Mouse (Mus musculus) neural tube, embryonic 14.5 days (tissue): ENCODE data around the gene P4ha1. TPM values are rescaled to one million over a fixed set of nuclear protein-coding genes. Genes with fewer than 3 reads are reported as not detected.

Experiments
- ATAC-seq: fragments of 200-750 bp; cut with Nextera tagmentation; 2 replicates; pipeline ENCODE4 v1.8.0; 2017; ENCODE audit warnings: low read depth, mild to moderate bottlenecking, moderate TSS enrichment, moderate library complexity
- H3K27ac ChIP-seq: fragments of 300-500 bp; sonication (generic); 2 replicates; pipeline ENCODE4 v1.5.1; 2014; ENCODE audit warnings: low read depth, mild to moderate bottlenecking, control low read depth, low read length, moderate library complexity, mixed read lengths
- H3K27me3 ChIP-seq: fragments of 300-500 bp; sonication (generic); 2 replicates; pipeline ENCODE4 v1.6.1; 2014; ENCODE audit warnings: low read length; ENCODE audit not compliant: control insufficient read depth, insufficient read depth
- H3K36me3 ChIP-seq: fragments of 300-500 bp; sonication (generic); 2 replicates; pipeline ENCODE4 v1.6.1; 2014; ENCODE audit warnings: low read length, mixed read lengths; ENCODE audit not compliant: control insufficient read depth, insufficient read depth
- H3K4me1 ChIP-seq: fragments of 300-500 bp; sonication (generic); 2 replicates; pipeline ENCODE4 v1.6.1; 2014; ENCODE audit warnings: low read length; ENCODE audit not compliant: control insufficient read depth, insufficient read depth
- H3K4me2 ChIP-seq: fragments of 300-500 bp; sonication (generic); 2 replicates; pipeline ENCODE4 v1.6.1; 2014; ENCODE audit warnings: mild to moderate bottlenecking, low read depth, low read length, control low read depth
- H3K4me3 ChIP-seq: fragments of 300-500 bp; sonication (generic); 2 replicates; pipeline ENCODE4 v1.5.1; 2014; ENCODE audit warnings: low read depth, low read length, control low read depth, mixed read lengths
- H3K9ac ChIP-seq: fragments of 300-500 bp; sonication (generic); replicated peaks from 2 replicates; pipeline ENCODE4 v1.6.1; 2014; ENCODE audit warnings: low read depth, mild to moderate bottlenecking, control low read depth, low read length, mixed read lengths
- H3K9me3 ChIP-seq: fragments of 300-500 bp; sonication (generic); 2 replicates; pipeline ENCODE4 v1.6.1; 2016; ENCODE audit warnings: low read length; ENCODE audit not compliant: control insufficient read depth
- WGBS: fragments of 180-500 bp; shearing (Covaris S2); extraction: QIAGEN DNeasy Blood & Tissue Kit; methylation state at CpG from one replicate; pipeline ENCODE4 v1.1.7; 2014; 5-methylcytosine and 5-hydroxymethylcytosine counted together
- polyA plus RNA-seq: library from polyadenylated mRNA; unstranded; fragments of >200 nt; fragmentation: Nextera tagmentation; extraction: Ambion mirVana; gene quantifications from 2 replicates; pipeline ENCODE4 v1.2.1, GENCODE M21; 2014

Gene P4ha1
- polyA plus RNA-seq, 1 experiment from 2014 or later: 18.2 TPM

- no peaks in the 10 kb centered on the region for H3K27me3 ChIP-seq
- no peaks in the 10 kb centered on the region for H3K4me1 ChIP-seq
- no peak overlapping the region for H3K27ac ChIP-seq
- H3K4me2 ChIP-seq: no peak overlapping the region
- 37% methylated on average over 8 of the region's 8 CpGs for WGBS
- H3K36me3 ChIP-seq: peaks cover 27% of the 10 kb centered on the region
- H3K9me3 ChIP-seq: no peaks in the 10 kb centered on the region
- no peak overlapping the region for H3K4me3 ChIP-seq
- ATAC-seq: no peak
- no peak overlapping the region for H3K9ac ChIP-seq
Observed at GRCm38 (mm10) chr10:59355020-59355419, 31.9 kb downstream of the P4ha1 start.

- H3K4me2 ChIP-seq: no peak overlapping the region
- no peak overlapping the region for H3K9ac ChIP-seq
- no peaks in the 10 kb centered on the region for H3K4me1 ChIP-seq
- no peak overlapping the region for H3K4me3 ChIP-seq
- no peak for ATAC-seq
- WGBS: 90% methylated on average over 4 of the region's 4 CpGs
- H3K27me3 ChIP-seq: no peaks in the 10 kb centered on the region
- H3K36me3 ChIP-seq: peaks cover 15% of the 10 kb centered on the region
- H3K27ac ChIP-seq: no peak overlapping the region
- H3K9me3 ChIP-seq: no peaks in the 10 kb centered on the region
Observed at GRCm38 (mm10) chr10:59358744-59359143, 35.6 kb downstream of the P4ha1 start.

- no peak overlapping the region for H3K27ac ChIP-seq
- no peaks in the 10 kb centered on the region for H3K27me3 ChIP-seq
- no peak overlapping the region for H3K4me2 ChIP-seq
- WGBS: 95% methylated on average over 2 of the region's 2 CpGs
- no peak for ATAC-seq
- no peaks in the 10 kb centered on the region for H3K4me1 ChIP-seq
- no peak overlapping the region for H3K9ac ChIP-seq
- H3K36me3 ChIP-seq: peaks cover 44% of the 10 kb centered on the region; the same call in 1 of the 2 replicates
- no peak overlapping the region for H3K4me3 ChIP-seq
- no peaks in the 10 kb centered on the region for H3K9me3 ChIP-seq
Observed at GRCm38 (mm10) chr10:59363208-59363607, 40.1 kb downstream of the P4ha1 start.

GRCm38 (mm10) chr10:59364551-59364950 is 41.5 kb downstream of the P4ha1 start:
- peaks cover 51% of the 10 kb centered on the region; the same call in 1 of the 2 replicates for H3K36me3 ChIP-seq
- H3K4me3 ChIP-seq: no peak overlapping the region
- H3K9ac ChIP-seq: no peak overlapping the region
- no peaks in the 10 kb centered on the region for H3K27me3 ChIP-seq
- H3K4me1 ChIP-seq: no peaks in the 10 kb centered on the region
- H3K27ac ChIP-seq: no peak overlapping the region
- no peak overlapping the region for H3K4me2 ChIP-seq
- no peaks in the 10 kb centered on the region for H3K9me3 ChIP-seq
- 94% methylated on average over 3 of the region's 3 CpGs for WGBS
- ATAC-seq: no peak

GRCm38 (mm10) chr10:59365804-59366589 is 42.9 kb downstream of the P4ha1 start:
- Histone ChIP-seq H3K4me1 (no peaks in the 10 kb centered on the region), H3K9me3 (no peaks in the 10 kb centered on the region), H3K4me2 (no peak overlapping the region), H3K36me3 (peaks cover 61% of the 10 kb centered on the region; the same call in 1 of the 2 replicates), H3K27me3 (no peaks in the 10 kb centered on the region), H3K9ac (no peak overlapping the region), H3K27ac (no peak overlapping the region), H3K4me3 (no peak overlapping the region)
- ATAC-seq: no peak
- WGBS: 73% methylated on average over 5 of the region's 5 CpGs

- Histone ChIP-seq H3K27ac (no peak overlapping the region), H3K4me3 (no peak overlapping the region), H3K9me3 (no peaks in the 10 kb centered on the region), H3K4me2 (no peak overlapping the region), H3K9ac (no peak overlapping the region), H3K27me3 (no peaks in the 10 kb centered on the region), H3K4me1 (no peaks in the 10 kb centered on the region), H3K36me3 (peaks cover 69% of the 10 kb centered on the region; the same call in 1 of the 2 replicates)
- WGBS: 93% methylated on average over 4 of the region's 4 CpGs
- no peak for ATAC-seq
Observed at GRCm38 (mm10) chr10:59366746-59367145, 43.6 kb downstream of the P4ha1 start.

GRCm38 (mm10) chr10:59367206-59367605 is 44.1 kb downstream of the P4ha1 start:
- no peak overlapping the region for H3K27ac ChIP-seq
- H3K36me3 ChIP-seq: peaks cover 68% of the 10 kb centered on the region; the same call in 1 of the 2 replicates
- no peaks in the 10 kb centered on the region for H3K4me1 ChIP-seq
- WGBS: 95% methylated on average over 4 of the region's 4 CpGs
- H3K9me3 ChIP-seq: no peaks in the 10 kb centered on the region
- no peak overlapping the region for H3K9ac ChIP-seq
- ATAC-seq: no peak
- no peak overlapping the region for H3K4me2 ChIP-seq
- H3K4me3 ChIP-seq: no peak overlapping the region
- H3K27me3 ChIP-seq: no peaks in the 10 kb centered on the region

- Histone ChIP-seq H3K27me3 (no peaks in the 10 kb centered on the region), H3K9me3 (no peaks in the 10 kb centered on the region), H3K4me3 (no peak overlapping the region), H3K4me1 (no peaks in the 10 kb centered on the region), H3K27ac (no peak overlapping the region), H3K36me3 (peaks cover 57% of the 10 kb centered on the region; the same call in 1 of the 2 replicates), H3K4me2 (no peak overlapping the region), H3K9ac (no peak overlapping the region)
- no peak for ATAC-seq
- WGBS: 90% methylated on average over 8 of the region's 8 CpGs
Observed at GRCm38 (mm10) chr10:59368729-59369128, 45.6 kb downstream of the P4ha1 start.

- H3K36me3 ChIP-seq: peaks cover 53% of the 10 kb centered on the region; the same call in 1 of the 2 replicates
- no peaks in the 10 kb centered on the region for H3K4me1 ChIP-seq
- H3K9ac ChIP-seq: no peak overlapping the region
- H3K9me3 ChIP-seq: no peaks in the 10 kb centered on the region
- WGBS: 95% methylated on average over 9 of the region's 9 CpGs
- no peak overlapping the region for H3K4me3 ChIP-seq
- no peak overlapping the region for H3K27ac ChIP-seq
- no peak for ATAC-seq
- H3K4me2 ChIP-seq: no peak overlapping the region
- no peaks in the 10 kb centered on the region for H3K27me3 ChIP-seq
Observed at GRCm38 (mm10) chr10:59369426-59369825, 46.3 kb downstream of the P4ha1 start.
